Mouse (Mus musculus): ENCODE measurements around the gene Tango2. TPM values are rescaled to one million over a fixed set of nuclear protein-coding genes. Genes with fewer than 3 reads are reported as not detected.

Tango2 gene
- polyA plus RNA-seq, 1 experiment from 2014 or later: 112 TPM

GRCm38 (mm10) chr16:18339866-18340265, 8.0 kb downstream of the Tango2 start:
- Histone ChIP-seq H3K27ac (ENCODE audit: low read depth, low read length) (no peak overlapping the region), H3K4me2 (ENCODE audit: low read length) (no peak overlapping the region), H3K36me3 (ENCODE audit: control insufficient read depth, insufficient read depth, low read length) (0 out of 2 replicates have a peak, but pooled peaks cover 4% of the 10 kb centered on the region), H3K4me3 (ENCODE audit: low read length) (no peak overlapping the region), H3K27me3 (replicated peaks; ENCODE audit: control insufficient read depth, insufficient read depth, low read length) (no peaks in the 10 kb centered on the region), H3K4me1 (ENCODE audit: control insufficient read depth, insufficient read depth, low read depth, low read length) (peaks cover 25% of the 10 kb centered on the region), H3K9ac (ENCODE audit: low read depth, low read length) (no peak overlapping the region), H3K9me3 (ENCODE audit: control insufficient read depth, low read length) (no peaks in the 10 kb centered on the region)
- no peak for ATAC-seq
- 36% methylated on average over 1 of the region's 1 CpGs for WGBS

- no peaks in the 10 kb centered on the region for H3K9me3 ChIP-seq (ENCODE audit: control insufficient read depth, low read length)
- no peak for ATAC-seq
- peaks cover 10% of the 10 kb centered on the region; the same call in 1 of the 2 replicates for H3K4me1 ChIP-seq (ENCODE audit: control insufficient read depth, insufficient read depth, low read depth, low read length)
- WGBS: 96% methylated on average over 4 of the region's 4 CpGs
- no peak overlapping the region for H3K9ac ChIP-seq (ENCODE audit: low read depth, low read length)
- H3K27ac ChIP-seq (ENCODE audit: low read depth, low read length): no peak overlapping the region
- H3K4me2 ChIP-seq (ENCODE audit: low read length): no peak overlapping the region
- no peak overlapping the region for H3K4me3 ChIP-seq (ENCODE audit: low read length)
- H3K27me3 ChIP-seq (replicated peaks; ENCODE audit: control insufficient read depth, insufficient read depth, low read length): no peaks in the 10 kb centered on the region
- H3K36me3 ChIP-seq (ENCODE audit: control insufficient read depth, insufficient read depth, low read length): 0 out of 2 replicates have a peak, but pooled peaks cover 4% of the 10 kb centered on the region
These were observed 10.6 kb downstream of the Tango2 start for GRCm38 (mm10) chr16:18337261-18337660.

- no peak overlapping the region for H3K4me2 ChIP-seq (ENCODE audit: low read length)
- H3K27ac ChIP-seq (ENCODE audit: low read depth, low read length): no peak overlapping the region
- no peaks in the 10 kb centered on the region for H3K27me3 ChIP-seq (replicated peaks; ENCODE audit: control insufficient read depth, insufficient read depth, low read length)
- no peak overlapping the region for H3K9ac ChIP-seq (ENCODE audit: low read depth, low read length)
- 0 out of 2 replicates have a peak, but pooled peaks cover 6% of the 10 kb centered on the region for H3K36me3 ChIP-seq (ENCODE audit: control insufficient read depth, insufficient read depth, low read length)
- H3K9me3 ChIP-seq (ENCODE audit: control insufficient read depth, low read length): no peaks in the 10 kb centered on the region
- peaks cover 10% of the 10 kb centered on the region; the same call in 1 of the 2 replicates for H3K4me1 ChIP-seq (ENCODE audit: control insufficient read depth, insufficient read depth, low read depth, low read length)
- no peak for ATAC-seq
- 100% methylated on average over 3 of the region's 3 CpGs for WGBS
- no peak overlapping the region for H3K4me3 ChIP-seq (ENCODE audit: low read length)
These were observed 11.9 kb downstream of the Tango2 start for GRCm38 (mm10) chr16:18335981-18336380.

- Histone ChIP-seq H3K4me2 (ENCODE audit: low read length) (no peak overlapping the region), H3K4me1 (ENCODE audit: control insufficient read depth, insufficient read depth, low read depth, low read length) (0 out of 2 replicates have a peak, but pooled peaks cover 2% of the 10 kb centered on the region), H3K9me3 (ENCODE audit: control insufficient read depth, low read length) (no peaks in the 10 kb centered on the region), H3K4me3 (ENCODE audit: low read length) (no peak overlapping the region), H3K36me3 (ENCODE audit: control insufficient read depth, insufficient read depth, low read length) (0 out of 2 replicates have a peak, but pooled peaks cover 6% of the 10 kb centered on the region), H3K9ac (ENCODE audit: low read depth, low read length) (no peak overlapping the region), H3K27me3 (replicated peaks; ENCODE audit: control insufficient read depth, insufficient read depth, low read length) (no peaks in the 10 kb centered on the region), H3K27ac (ENCODE audit: low read depth, low read length) (no peak overlapping the region)
- WGBS: 77% methylated on average over 3 of the region's 3 CpGs
- no peak for ATAC-seq
These were observed 13.9 kb downstream of the Tango2 start for GRCm38 (mm10) chr16:18333976-18334375.

DNA sequence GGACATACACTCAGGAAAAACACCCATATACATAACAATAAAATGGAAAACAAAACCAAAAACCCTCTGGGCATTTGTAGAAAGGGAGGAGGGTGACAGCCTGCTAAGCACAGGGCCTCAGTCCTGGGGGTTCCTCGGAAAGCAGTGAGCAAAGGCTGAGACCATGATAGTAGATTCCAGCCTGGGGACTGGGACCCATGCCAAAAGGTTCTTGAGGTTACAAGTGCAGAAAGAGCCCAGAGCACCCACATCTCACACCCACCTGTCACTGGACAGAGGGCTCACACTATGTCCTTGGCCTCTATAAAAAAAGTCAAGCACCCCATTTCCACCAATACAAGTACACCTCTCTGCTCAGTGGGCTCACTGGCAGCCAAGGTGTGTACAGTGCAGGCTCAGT, 19.4 kb downstream of the Tango2 start:
- H3K27me3 ChIP-seq (replicated peaks; ENCODE audit: control insufficient read depth, insufficient read depth, low read length): no peaks in the 10 kb centered on the region
- no peak overlapping the region for H3K4me3 ChIP-seq (ENCODE audit: low read length)
- H3K4me1 ChIP-seq (ENCODE audit: control insufficient read depth, insufficient read depth, low read depth, low read length): no peaks in the 10 kb centered on the region
- H3K4me2 ChIP-seq (ENCODE audit: low read length): no peak overlapping the region
- no peak overlapping the region for H3K27ac ChIP-seq (ENCODE audit: low read depth, low read length)
- ATAC-seq: no peak
- H3K9me3 ChIP-seq (ENCODE audit: control insufficient read depth, low read length): no peaks in the 10 kb centered on the region
- WGBS: 80% methylated on average over 1 of the region's 1 CpGs
- no peak overlapping the region for H3K9ac ChIP-seq (ENCODE audit: low read depth, low read length)
- 0 out of 2 replicates have a peak, but pooled peaks cover 2% of the 10 kb centered on the region for H3K36me3 ChIP-seq (ENCODE audit: control insufficient read depth, insufficient read depth, low read length)

GRCm38 (mm10) chr16:18327936-18328335, 20.0 kb downstream of the Tango2 start:
- Histone ChIP-seq H3K9ac (ENCODE audit: low read depth, low read length) (no peak overlapping the region), H3K4me1 (ENCODE audit: control insufficient read depth, insufficient read depth, low read depth, low read length) (no peaks in the 10 kb centered on the region), H3K36me3 (ENCODE audit: control insufficient read depth, insufficient read depth, low read length) (0 out of 2 replicates have a peak, but pooled peaks cover 4% of the 10 kb centered on the region), H3K4me3 (ENCODE audit: low read length) (no peak overlapping the region), H3K9me3 (ENCODE audit: control insufficient read depth, low read length) (no peaks in the 10 kb centered on the region), H3K4me2 (ENCODE audit: low read length) (no peak overlapping the region), H3K27me3 (replicated peaks; ENCODE audit: control insufficient read depth, insufficient read depth, low read length) (no peaks in the 10 kb centered on the region), H3K27ac (ENCODE audit: low read depth, low read length) (no peak overlapping the region)
- WGBS: 94% methylated on average over 9 of the region's 9 CpGs
- no peak for ATAC-seq

DNA sequence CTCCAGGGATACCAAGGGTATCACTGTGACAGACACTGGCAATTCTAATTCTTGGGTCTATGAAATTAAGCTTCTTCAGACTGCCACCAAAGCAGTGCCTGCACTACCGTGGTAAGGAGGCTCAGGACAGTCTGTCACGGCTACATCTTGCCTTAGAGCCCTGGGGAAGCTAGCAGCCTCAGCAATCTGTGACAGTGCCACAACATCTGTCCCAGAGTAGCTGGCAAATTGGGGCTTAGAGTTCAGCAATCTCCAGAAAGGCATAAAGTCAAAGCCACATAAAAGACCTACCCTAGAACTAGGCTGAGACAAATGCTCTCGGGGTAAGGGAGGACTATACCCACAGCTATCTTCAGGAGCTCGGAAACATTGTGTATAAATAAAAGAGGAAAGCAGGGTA, 22.2 kb downstream of the Tango2 start:
- Histone ChIP-seq H3K27ac (ENCODE audit: low read depth, low read length) (no peak overlapping the region), H3K27me3 (replicated peaks; ENCODE audit: control insufficient read depth, insufficient read depth, low read length) (no peaks in the 10 kb centered on the region), H3K9ac (ENCODE audit: low read depth, low read length) (no peak overlapping the region), H3K4me1 (ENCODE audit: control insufficient read depth, insufficient read depth, low read depth, low read length) (no peaks in the 10 kb centered on the region), H3K4me2 (ENCODE audit: low read length) (no peak overlapping the region), H3K4me3 (ENCODE audit: low read length) (no peak overlapping the region), H3K9me3 (ENCODE audit: control insufficient read depth, low read length) (no peaks in the 10 kb centered on the region), H3K36me3 (ENCODE audit: control insufficient read depth, insufficient read depth, low read length) (0 out of 2 replicates have a peak, but pooled peaks cover 2% of the 10 kb centered on the region)
- ATAC-seq: no peak
- 79% methylated on average over 4 of the region's 4 CpGs for WGBS

- Histone ChIP-seq H3K4me3 (ENCODE audit: low read length) (no peak overlapping the region), H3K36me3 (ENCODE audit: control insufficient read depth, insufficient read depth, low read length) (0 out of 2 replicates have a peak, but pooled peaks cover 2% of the 10 kb centered on the region), H3K9ac (ENCODE audit: low read depth, low read length) (no peak overlapping the region), H3K9me3 (ENCODE audit: control insufficient read depth, low read length) (no peaks in the 10 kb centered on the region), H3K4me1 (ENCODE audit: control insufficient read depth, insufficient read depth, low read depth, low read length) (no peaks in the 10 kb centered on the region), H3K27me3 (replicated peaks; ENCODE audit: control insufficient read depth, insufficient read depth, low read length) (no peaks in the 10 kb centered on the region), H3K27ac (ENCODE audit: low read depth, low read length) (no peak overlapping the region), H3K4me2 (ENCODE audit: low read length) (no peak overlapping the region)
- WGBS: 65% methylated on average over 6 of the region's 6 CpGs
- no peak for ATAC-seq
These were observed 23.9 kb downstream of the Tango2 start for GRCm38 (mm10) chr16:18324031-18324430.

DNA sequence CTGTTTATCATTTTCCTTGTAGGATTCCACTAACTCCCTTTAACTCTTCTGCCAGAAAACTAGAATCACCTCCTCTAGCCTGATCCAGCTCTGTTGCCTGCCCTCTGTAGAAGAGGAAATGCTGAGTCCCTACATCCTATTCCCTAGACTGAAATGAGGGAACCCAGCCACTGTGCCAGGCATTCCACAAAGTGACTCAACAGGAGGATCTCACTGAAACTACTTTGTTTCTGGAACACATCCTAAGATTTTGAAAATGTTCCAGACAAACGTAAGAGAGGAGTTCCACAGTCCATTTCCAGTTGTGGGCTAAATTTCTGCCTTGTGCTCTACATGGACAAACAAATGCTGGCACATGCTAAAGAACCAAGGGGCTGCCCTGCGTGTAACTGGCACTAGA, 24.4 kb downstream of the Tango2 start:
- no peak overlapping the region for H3K4me2 ChIP-seq (ENCODE audit: low read length)
- H3K4me1 ChIP-seq (ENCODE audit: control insufficient read depth, insufficient read depth, low read depth, low read length): no peaks in the 10 kb centered on the region
- no peak for ATAC-seq
- H3K27ac ChIP-seq (ENCODE audit: low read depth, low read length): no peak overlapping the region
- 70% methylated on average over 2 of the region's 2 CpGs for WGBS
- H3K9ac ChIP-seq (ENCODE audit: low read depth, low read length): no peak overlapping the region
- no peaks in the 10 kb centered on the region for H3K27me3 ChIP-seq (replicated peaks; ENCODE audit: control insufficient read depth, insufficient read depth, low read length)
- 0 out of 2 replicates have a peak, but pooled peaks cover 2% of the 10 kb centered on the region for H3K36me3 ChIP-seq (ENCODE audit: control insufficient read depth, insufficient read depth, low read length)
- H3K9me3 ChIP-seq (ENCODE audit: control insufficient read depth, low read length): no peaks in the 10 kb centered on the region
- H3K4me3 ChIP-seq (ENCODE audit: low read length): no peak overlapping the region
